Mouse (Mus musculus): ENCODE results near the gene Zfand2a.

Zfand2a gene

GRCm38 (mm10) chr5:139466801-139467200 is 17.5 kb downstream of the Zfand2a start:
- no peak for DNase-seq (ENCODE audit: low spot score in 2 of 2)

GRCm38 (mm10) chr5:139466373-139466772 is 18.0 kb downstream of the Zfand2a start:
- DNase-seq (ENCODE audit: low spot score in 2 of 2), result no peak

GRCm38 (mm10) chr5:139464874-139465273 is 19.5 kb downstream of the Zfand2a start:
- no peak for DNase-seq (ENCODE audit: low spot score in 2 of 2)

- DNase-seq (ENCODE audit: low spot score in 2 of 2), result peak; percentile 96 to 98
Measured at GRCm38 (mm10) chr5:139460384-139461067, 23.8 kb downstream of the Zfand2a start, which contains the start of gene 3110082I17Rik. Gene 3110082I17Rik, minus strand, starts transcription at chr5:139460527.

GRCm38 (mm10) chr5:139459938-139460337 is 24.4 kb downstream of the Zfand2a start:
- DNase-seq (ENCODE audit: low spot score in 2 of 2), result no peak

GRCm38 (mm10) chr5:139457241-139457640 is 27.1 kb downstream of the Zfand2a start:
- no peak for DNase-seq (ENCODE audit: low spot score in 2 of 2)

- DNase-seq (ENCODE audit: low spot score in 2 of 2), result no peak
Measured at GRCm38 (mm10) chr5:139455166-139455565, 29.2 kb downstream of the Zfand2a start.

- no peak for DNase-seq (ENCODE audit: low spot score in 2 of 2)
Measured at GRCm38 (mm10) chr5:139453031-139453430, 31.3 kb downstream of the Zfand2a start.

- DNase-seq (ENCODE audit: low spot score in 2 of 2), result no peak
Measured at GRCm38 (mm10) chr5:139449926-139450325, 34.4 kb downstream of the Zfand2a start.

GRCm38 (mm10) chr5:139449161-139449791 is 35.1 kb downstream of the Zfand2a start:
- DNase-seq (ENCODE audit: low spot score in 2 of 2), result no peak

GRCm38 (mm10) chr5:139448025-139448424 is 36.3 kb downstream of the Zfand2a start:
- no peak for DNase-seq (ENCODE audit: low spot score in 2 of 2)

GRCm38 (mm10) chr5:139445258-139445657 is 39.1 kb downstream of the Zfand2a start:
- no peak for DNase-seq (ENCODE audit: low spot score in 2 of 2)

- no peak for DNase-seq (ENCODE audit: low spot score in 2 of 2)
Measured at GRCm38 (mm10) chr5:139442962-139443361, 41.4 kb downstream of the Zfand2a start.

GRCm38 (mm10) chr5:139442428-139442827 is 41.9 kb downstream of the Zfand2a start:
- no peak for DNase-seq (ENCODE audit: low spot score in 2 of 2)

GRCm38 (mm10) chr5:139441726-139442018 is 42.7 kb downstream of the Zfand2a start:
- DNase-seq (ENCODE audit: low spot score in 2 of 2), result no peak

- DNase-seq (ENCODE audit: low spot score in 2 of 2), result no peak
Measured at GRCm38 (mm10) chr5:139440926-139441725, 43.2 kb downstream of the Zfand2a start.

- no peak for DNase-seq (ENCODE audit: low spot score in 2 of 2)
Measured at GRCm38 (mm10) chr5:139440451-139440850, 43.9 kb downstream of the Zfand2a start.

- DNase-seq (ENCODE audit: low spot score in 2 of 2), result no peak
Measured at GRCm38 (mm10) chr5:139438440-139438839, 45.9 kb downstream of the Zfand2a start.

- DNase-seq (ENCODE audit: low spot score in 2 of 2), result no peak
Measured at GRCm38 (mm10) chr5:139437769-139438168, 46.6 kb downstream of the Zfand2a start.

- peak; percentile 68 to 81 for DNase-seq (ENCODE audit: low spot score in 2 of 2)
Measured at GRCm38 (mm10) chr5:139434940-139435339, 49.4 kb downstream of the Zfand2a start.

- DNase-seq (ENCODE audit: low spot score in 2 of 2), result no peak
Measured at GRCm38 (mm10) chr5:139433842-139434568, 50.3 kb downstream of the Zfand2a start.

Data from frontal cortex, postnatal 14 days (tissue).